Mouse (Mus musculus) cerebral cortex, adult 2 months (tissue): Measurements from ENCODE around the gene Cdc42.

ENCODE experiments used
- WGBS: fragments of 180-500 bp; shearing (Covaris S2); methylation state at CpG from one replicate; pipeline ENCODE4 v1.1.7; 2018; 5-methylcytosine and 5-hydroxymethylcytosine counted together

The Cdc42 gene

GRCm38 (mm10) chr4:137314561-137314960 is 43.0 kb downstream of the Cdc42 start:
- WGBS, result 84% methylated on average over 6 of the region's 6 CpGs

- 18% methylated on average over 2 of the region's 2 CpGs for WGBS
Measured at GRCm38 (mm10) chr4:137313511-137313910, 44.0 kb downstream of the Cdc42 start.

GRCm38 (mm10) chr4:137308377-137308776 is 49.1 kb downstream of the Cdc42 start:
- WGBS, result 40% methylated on average over 5 of the region's 5 CpGs

GRCm38 (mm10) chr4:137306991-137307706 is 50.4 kb downstream of the Cdc42 start:
- 83% methylated on average over 19 of the region's 19 CpGs for WGBS

GRCm38 (mm10) chr4:137306577-137306888 is 51.0 kb downstream of the Cdc42 start:
- 91% methylated on average over 8 of the region's 8 CpGs for WGBS

- 82% methylated on average over 13 of the region's 13 CpGs for WGBS
Measured at GRCm38 (mm10) chr4:137305831-137306576, 51.5 kb downstream of the Cdc42 start.

DNA sequence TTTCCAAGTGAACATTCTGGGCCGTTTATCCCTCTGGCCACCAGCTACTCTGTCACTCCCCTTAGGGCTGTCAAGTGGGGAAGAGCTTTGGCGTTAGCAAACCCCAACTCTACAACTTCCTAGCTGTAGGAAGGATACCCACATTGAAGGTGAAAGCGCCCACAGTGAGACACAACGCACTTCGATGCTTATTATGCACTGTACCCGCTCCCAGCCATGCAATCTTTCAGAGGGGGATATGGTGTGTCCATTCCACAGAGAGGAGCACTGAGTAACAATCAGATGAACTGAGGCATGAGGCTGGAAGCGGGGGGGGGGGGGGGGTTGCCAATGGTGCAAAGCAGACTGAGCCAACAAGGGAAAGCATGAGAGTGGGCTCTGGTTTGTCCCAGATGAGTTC is 52.5 kb downstream of the Cdc42 start:
- WGBS, result 82% methylated on average over 7 of the region's 7 CpGs

- WGBS, result 62% methylated on average over 7 of the region's 7 CpGs
Measured at GRCm38 (mm10) chr4:137304106-137304505, 53.4 kb downstream of the Cdc42 start.

- WGBS, result 53% methylated on average over 16 of the region's 16 CpGs
Measured at GRCm38 (mm10) chr4:137301635-137302034, 55.9 kb downstream of the Cdc42 start.

DNA sequence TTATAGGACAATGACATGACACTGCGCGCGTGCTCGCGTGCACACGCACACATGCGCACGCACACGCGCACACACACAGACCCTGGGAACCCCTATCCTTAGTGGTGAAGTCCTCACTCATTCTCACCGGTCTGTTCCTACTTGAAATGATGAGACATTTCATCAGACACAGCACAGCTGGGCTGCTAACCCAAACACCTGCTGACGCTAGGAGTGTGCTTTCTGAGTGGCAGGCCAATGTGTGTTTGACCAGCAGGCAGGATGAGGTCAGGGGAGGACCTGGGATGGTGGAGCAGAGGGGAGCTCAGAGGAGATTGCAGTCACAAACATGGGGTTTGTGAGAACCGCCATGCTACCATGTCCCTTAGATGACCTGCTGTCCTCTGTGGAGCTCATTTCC is 57.3 kb downstream of the Cdc42 start:
- WGBS, result 92% methylated on average over 13 of the region's 13 CpGs

DNA sequence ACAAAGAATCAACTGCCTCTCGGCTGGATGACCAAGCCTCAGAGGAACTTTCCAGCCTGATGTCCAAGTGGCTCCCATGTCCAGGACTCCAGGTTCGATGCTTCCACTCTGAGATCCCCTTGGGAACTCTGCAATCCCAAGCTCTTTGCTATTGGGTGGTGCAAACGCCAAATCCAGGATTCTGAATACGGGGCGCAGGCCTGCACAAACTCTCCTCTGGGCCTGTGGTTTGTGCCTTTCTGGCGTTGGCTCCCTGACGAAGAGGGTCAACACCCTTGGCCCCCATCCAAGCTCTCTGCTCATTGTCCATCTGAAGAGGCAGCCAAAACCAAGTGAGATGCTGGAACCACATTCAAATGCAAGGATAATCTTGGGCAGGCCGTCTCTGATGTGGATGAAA is 59.1 kb downstream of the Cdc42 start:
- WGBS, result 79% methylated on average over 8 of the region's 8 CpGs

DNA sequence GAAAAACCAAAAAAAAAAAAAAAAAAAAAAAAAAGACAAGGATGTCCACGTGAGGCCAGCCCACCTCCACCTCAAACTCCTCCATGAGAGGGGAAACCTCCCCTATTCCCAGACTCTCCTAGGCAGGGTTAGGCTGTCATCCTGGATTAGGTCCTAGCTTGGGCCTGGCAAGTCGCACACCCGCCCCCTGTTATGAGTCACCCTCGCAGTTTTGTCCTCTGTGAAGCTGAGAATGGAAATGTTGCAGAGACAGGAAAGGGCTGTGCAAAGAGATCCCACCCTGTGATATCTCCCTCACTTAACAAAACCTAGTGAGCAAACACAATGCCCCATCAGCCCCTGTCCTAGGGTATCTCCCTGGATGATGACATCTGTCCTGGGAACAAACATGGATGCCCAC is 59.9 kb downstream of the Cdc42 start:
- WGBS, result 37% methylated on average over 4 of the region's 4 CpGs

- WGBS, result 40% methylated on average over 8 of the region's 8 CpGs
Measured at GRCm38 (mm10) chr4:137294951-137295350, 62.6 kb downstream of the Cdc42 start.

GRCm38 (mm10) chr4:137294474-137294873 is 63.0 kb downstream of the Cdc42 start:
- WGBS, result 19% methylated on average over 5 of the region's 5 CpGs

DNA sequence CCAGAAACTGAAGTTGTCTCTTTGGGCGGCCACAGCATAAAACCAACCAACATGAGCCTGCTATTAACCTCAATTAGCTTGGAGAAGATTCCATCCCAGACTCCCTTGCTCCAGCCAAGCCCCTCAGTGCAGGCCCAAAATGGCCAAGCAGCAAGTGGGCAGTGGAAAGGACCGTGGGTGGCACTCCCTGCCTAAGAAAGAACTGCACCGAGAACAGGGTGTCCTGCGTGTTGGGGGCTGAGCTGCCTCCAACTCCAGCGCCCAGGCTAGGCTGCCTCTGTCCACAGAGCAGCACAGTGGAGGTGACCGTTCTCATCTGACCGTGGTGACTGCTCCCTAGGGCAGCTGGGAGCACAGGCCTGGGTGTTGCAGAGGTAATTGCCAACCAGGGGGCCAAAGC is 63.5 kb downstream of the Cdc42 start:
- WGBS, result 59% methylated on average over 7 of the region's 7 CpGs

- 89% methylated on average over 7 of the region's 7 CpGs for WGBS
Measured at GRCm38 (mm10) chr4:137292625-137293024, 64.9 kb downstream of the Cdc42 start.

GRCm38 (mm10) chr4:137290250-137290649 is 67.3 kb downstream of the Cdc42 start:
- WGBS, result 35% methylated on average over 3 of the region's 3 CpGs

GRCm38 (mm10) chr4:137289701-137290100 is 67.8 kb downstream of the Cdc42 start:
- 65% methylated on average over 6 of the region's 6 CpGs for WGBS

- WGBS, result 35% methylated on average over 4 of the region's 4 CpGs
Measured at GRCm38 (mm10) chr4:137287818-137288217, 69.7 kb downstream of the Cdc42 start.

- WGBS, result 50% methylated on average over 13 of the region's 13 CpGs
Measured at GRCm38 (mm10) chr4:137287206-137287605, 70.3 kb downstream of the Cdc42 start.

- WGBS, result 82% methylated on average over 8 of the region's 8 CpGs
Measured at GRCm38 (mm10) chr4:137286662-137286953, 70.9 kb downstream of the Cdc42 start.

GRCm38 (mm10) chr4:137285876-137286661 is 71.5 kb downstream of the Cdc42 start:
- WGBS, result 86% methylated on average over 15 of the region's 15 CpGs

GRCm38 (mm10) chr4:137283407-137283732 is 74.2 kb downstream of the Cdc42 start:
- WGBS, result 61% methylated on average over 4 of the region's 4 CpGs
